Mouse (Mus musculus): ENCODE measurements at regions not wholly inside any gene's neighbourhood (a gene's known extent, or its start where the extent isn't known, plus 50 kb on each side); places are given as distances from the start of the nearest gene placed in this dataset.

DNA sequence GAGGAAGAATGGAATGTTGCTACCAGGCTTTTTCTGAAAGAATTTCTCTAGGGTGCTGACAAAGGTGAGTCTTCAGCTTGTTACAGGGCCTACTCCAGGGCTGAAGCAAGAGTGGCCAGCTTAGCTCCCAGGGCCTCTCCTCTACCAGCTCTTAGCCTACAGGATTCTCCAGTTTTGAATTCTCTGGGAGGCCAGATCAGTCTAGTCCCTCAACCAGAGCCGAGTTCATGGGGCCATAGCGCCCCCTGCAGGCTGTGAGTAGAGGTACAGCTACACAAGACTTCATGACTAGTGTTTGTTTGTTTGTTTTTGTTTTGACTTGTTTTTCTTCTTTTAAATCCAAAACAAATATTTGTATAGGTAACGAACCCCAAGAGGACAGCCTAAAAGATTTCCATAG is 211.8 kb upstream of the Eef2kmt start:
- DNase-seq (ENCODE audit: low spot score in 2 of 2) = no peak

DNA sequence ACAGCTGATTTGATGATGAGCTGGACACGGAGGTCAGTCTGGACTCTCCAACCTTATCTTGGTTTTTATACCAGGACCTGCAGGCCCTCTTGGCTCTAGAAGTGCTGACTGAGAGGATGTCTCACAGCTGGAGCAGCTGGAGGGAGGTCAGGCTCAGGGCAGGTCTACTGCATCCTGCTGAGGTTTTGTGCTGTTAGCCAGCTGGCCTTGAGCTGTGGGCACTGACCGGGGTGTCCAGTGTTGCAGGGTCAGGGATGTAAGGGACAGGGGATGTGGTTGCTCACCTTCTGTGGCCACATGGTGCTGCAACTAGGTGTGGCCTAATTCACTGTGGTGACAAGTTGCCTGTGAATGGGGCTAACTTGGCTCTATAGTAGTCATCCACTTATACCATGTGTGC is 211.0 kb upstream of the Eef2kmt start:
- DNase-seq (ENCODE audit: low spot score in 2 of 2) = no peak

DNA sequence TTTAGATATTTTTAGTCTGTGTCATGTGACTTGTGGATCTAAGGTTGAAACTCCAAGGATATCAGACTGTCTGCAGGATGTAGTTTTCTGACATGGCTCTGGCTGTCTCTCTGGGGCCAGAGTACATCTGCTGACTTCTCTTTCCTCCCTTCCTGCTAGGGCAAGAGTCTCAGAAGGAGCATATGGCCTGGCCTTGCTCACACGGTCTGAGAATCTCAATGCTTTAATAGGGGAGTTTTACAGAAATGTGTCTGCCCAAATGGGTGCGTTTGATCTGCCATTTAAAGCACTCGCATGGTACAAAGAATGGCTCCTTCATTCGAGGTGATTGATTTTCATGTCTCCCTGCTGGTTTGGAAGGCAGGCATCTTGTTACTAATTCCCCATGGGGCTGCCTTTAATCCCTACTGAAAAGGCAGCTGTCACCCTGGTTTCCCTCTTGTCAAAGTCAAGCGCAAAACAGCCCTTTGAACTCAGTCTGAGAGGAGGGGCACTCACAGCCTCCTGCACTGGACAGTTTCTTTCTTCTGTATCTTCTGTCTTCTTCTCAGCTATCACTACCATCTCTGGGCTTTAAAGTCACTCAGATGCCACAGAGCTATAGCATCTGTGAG is 199.7 kb upstream of the Eef2kmt start:
- DNase-seq (ENCODE audit: low spot score in 2 of 2) = no peak

DNA sequence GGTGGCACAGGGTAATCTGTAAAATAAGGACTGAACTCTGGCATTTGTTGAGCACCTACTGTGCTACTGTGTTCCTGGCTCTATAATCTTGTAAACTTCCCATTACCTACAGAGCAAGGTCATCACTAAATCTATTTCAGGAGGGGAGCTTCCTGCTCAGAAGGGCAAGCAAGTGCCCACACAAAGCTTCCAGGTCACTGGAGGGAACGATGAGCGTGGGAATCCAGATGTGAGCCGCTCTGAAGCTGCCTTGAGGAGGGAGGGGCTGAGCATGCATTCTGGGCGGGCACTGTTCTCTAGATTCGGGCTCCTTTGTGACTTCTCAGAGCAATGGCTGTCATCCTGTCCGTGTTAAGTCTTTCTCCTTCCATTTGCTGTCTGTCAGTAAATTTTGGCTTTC is 198.5 kb upstream of the Eef2kmt start:
- DNase-seq (ENCODE audit: low spot score in 2 of 2) = no peak

DNA sequence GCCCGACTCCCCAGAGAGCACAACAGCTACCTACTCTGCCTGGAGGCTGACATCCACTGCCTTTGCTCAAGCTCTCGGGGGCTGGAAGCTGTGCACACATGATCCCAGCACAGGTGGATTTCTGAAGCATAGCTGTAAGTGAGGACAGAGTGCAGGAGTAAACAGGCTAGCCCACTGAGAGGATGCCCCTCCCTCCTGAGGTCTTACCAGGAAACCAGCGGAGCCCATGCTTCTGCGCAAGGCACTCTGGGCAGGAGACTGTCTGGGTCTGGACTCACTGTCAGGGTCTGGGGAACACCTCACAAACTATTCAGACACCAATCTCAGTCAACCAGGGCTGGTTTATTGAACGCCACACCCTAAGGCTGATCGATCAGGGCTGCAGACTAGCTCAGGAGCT is 197.2 kb upstream of the Eef2kmt start:
- no peak for DNase-seq (ENCODE audit: low spot score in 2 of 2)

DNA sequence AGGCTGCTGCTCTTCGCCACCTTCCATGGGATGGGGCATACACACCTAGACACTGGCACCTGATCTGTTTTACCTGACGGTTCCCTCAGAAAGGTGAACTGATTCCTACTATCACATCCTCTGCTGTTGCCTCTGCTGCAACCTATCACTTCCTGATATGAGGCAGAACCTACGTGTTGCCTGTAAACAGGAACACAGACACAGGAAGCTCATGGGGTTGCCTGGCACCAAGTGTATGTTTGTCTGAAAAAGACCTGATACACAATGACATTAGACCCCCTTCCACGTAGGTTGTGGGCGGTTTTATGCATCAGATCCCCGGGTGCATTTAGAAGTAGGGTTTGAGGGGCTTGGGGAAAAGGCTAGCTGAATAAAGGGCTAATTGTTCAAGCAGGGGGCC is 190.0 kb upstream of the Eef2kmt start:
- DNase-seq (ENCODE audit: low spot score in 2 of 2) = no peak

DNA sequence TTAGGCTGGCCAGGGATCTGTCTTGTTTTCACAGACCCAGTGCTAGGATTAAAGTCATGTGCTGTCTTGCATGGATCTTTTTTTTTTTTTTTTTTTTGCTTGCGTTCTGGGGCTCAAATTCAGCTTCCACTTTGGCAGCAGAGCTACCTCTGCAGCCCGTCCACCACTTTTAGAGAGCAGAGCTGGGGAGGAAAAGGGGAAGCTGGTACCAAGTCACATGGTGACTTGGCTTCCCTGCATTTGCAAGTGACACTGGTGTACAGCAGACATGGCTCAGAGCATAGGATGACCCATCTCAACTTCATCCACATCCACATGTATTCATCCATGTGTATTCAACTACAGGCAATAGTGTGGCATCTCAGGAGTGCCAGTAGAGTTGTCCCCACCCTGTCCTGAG is 189.0 kb upstream of the Eef2kmt start:
- no peak for DNase-seq (ENCODE audit: low spot score in 2 of 2)

DNA sequence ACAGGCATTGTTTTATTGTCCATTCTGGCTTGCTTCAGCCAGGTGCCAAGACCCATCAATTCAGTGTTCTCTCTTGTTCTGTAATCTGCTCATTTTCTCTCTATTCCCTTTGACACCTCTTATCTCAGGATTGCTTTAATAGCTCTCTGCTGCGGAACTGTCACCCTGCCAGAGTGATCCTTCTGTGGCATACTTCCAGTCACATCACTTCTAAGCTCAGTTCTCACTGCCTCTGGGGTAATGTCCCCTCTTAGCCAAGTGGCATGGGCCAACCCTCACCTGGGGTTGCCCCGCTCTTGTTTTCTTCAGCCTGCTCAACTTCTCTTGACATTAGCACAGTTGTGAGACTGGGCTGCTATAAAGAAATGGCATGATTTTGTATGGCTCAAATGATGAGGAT is 183.9 kb upstream of the Eef2kmt start:
- no peak for DNase-seq (ENCODE audit: low spot score in 2 of 2)

DNA sequence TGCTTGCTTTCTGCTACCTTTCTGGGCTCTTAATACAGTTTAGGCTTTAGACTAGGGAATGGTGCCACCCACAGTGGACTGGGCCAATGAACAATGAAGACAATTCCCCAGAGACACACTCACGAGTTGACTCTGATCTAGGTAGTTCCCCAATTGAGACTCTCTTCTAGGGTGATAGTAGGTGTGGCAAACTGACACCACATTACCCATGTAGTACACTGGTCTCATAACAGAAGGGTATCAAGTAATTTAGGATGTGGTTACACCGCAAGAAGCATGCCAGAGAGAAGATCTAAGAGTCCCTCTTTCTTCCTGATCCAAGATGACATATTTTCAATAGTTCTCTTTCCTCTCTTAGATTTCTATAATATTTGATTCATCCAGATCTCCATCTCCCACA is 182.6 kb upstream of the Eef2kmt start:
- no peak for DNase-seq (ENCODE audit: low spot score in 2 of 2)

DNA sequence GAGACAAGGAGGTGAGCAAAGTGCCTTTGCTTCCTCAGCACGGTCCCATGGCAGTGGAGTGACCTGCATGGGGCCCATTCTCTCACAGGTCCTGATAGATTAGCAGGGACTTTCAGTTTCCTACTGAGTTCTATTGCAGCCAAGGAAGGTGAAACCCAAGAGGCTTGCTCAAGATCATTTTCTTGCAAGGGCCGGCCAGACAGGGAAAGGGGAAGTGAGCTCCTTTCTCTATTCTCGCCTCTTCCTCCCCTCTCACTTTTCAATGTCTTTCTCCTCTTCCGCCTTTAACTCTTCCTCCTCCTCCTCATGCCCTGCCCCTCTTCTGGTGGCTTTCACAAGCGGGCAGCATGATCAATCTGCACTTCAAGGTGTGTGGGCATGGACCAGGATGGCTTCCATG is 175.9 kb upstream of the Eef2kmt start:
- no peak for DNase-seq (ENCODE audit: low spot score in 2 of 2)

DNA sequence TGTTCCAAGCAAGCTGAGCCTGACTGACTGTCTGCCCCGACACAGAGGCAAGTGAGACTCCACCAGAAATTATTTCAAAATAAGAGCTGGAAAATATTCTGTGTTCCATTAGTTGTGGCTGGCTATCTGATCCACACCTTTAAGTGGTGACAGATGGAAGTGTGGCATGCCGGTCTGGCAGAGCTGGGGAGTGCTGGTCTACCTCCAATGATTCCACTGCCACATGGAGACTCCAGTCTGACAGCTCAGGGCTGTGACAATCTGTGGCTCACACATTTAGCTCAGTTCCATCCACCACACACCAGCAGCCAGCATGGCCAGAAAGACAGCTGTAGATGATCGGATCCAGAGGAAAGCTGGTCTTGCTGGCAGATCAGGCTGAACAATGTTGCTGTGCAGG is 175.3 kb upstream of the Eef2kmt start:
- peak; percentile 25 to 55 for DNase-seq (ENCODE audit: low spot score in 2 of 2)

DNA sequence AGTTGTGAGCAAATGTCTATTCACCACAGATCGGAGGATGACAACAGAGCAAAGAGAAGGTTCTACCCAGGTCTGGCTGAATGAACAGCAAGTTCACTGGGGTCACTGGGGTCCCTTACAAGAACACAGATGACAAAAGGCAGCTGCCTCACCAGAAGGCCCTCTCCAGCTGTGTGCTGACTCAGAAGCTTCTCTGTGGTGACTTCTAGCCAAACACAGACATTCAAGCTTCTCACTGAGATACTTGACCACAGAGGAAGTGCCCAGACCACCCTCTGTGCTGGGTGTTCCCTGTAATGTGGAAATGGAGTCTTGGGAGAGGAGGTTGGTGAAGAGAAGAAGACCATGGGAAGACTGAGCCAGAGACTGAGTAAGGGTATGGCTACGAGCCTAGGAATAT is 173.7 kb upstream of the Eef2kmt start:
- no peak for DNase-seq (ENCODE audit: low spot score in 2 of 2)

DNA sequence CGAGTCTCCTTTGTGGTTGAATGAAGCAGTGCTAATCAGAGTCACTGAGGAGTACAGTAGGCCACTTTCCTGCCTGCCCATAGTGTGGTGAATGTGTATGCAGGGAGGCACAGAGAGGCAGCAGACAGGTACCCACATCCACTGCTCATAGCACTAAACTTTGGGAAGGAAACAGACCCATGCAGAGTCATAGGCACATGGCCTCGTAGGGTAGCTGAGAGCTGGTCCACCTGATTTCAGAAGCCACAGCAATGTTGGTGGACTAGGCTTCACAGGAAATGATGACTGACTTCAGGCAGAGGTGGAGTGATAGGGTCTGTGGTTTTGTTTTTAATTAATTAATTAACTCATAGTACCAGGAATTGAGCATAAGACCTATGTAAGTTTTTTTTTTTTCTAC is 170.1 kb upstream of the Eef2kmt start:
- DNase-seq (ENCODE audit: low spot score in 2 of 2) = no peak

DNA sequence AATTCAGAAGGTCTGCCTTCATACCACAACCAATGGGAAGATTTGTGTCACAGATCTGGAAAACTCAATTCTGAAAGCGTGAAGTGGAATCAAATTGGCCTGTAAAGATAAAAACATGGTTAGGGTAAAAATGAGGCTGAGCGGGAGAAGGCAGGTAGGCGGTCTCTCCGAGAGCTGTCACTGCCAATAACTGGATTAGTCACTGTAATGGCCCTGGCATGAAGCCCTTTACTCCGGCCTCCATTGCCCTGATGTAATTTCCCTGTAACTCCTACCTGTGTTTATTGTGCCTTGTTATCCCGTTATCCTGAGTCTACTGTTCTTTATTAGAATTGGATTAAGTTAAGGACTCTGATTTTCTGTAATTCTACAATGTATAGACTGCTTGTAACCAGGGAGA is 166.3 kb upstream of the Eef2kmt start:
- no peak for DNase-seq (ENCODE audit: low spot score in 2 of 2)

DNA sequence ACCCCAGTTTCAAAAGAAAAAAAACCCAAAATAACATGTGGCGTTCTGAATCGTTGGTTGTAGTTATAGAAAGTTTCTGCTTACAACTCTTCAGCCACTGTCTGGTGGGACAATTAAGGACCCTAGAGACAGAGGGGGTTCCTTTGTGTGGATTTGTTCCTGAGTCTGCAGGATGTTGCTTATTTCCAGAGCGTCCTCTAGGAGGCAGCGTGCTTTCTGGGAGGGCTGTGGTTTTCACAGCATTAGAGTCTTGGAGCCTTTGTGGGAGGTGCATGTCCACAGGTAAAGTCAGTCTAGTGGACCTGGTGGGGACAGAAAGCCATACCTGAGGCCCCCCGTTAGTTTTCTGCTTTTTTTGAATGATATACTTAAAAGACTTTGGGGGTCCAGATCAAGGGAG is 165.8 kb upstream of the Eef2kmt start:
- DNase-seq (ENCODE audit: low spot score in 2 of 2) = no peak

DNA sequence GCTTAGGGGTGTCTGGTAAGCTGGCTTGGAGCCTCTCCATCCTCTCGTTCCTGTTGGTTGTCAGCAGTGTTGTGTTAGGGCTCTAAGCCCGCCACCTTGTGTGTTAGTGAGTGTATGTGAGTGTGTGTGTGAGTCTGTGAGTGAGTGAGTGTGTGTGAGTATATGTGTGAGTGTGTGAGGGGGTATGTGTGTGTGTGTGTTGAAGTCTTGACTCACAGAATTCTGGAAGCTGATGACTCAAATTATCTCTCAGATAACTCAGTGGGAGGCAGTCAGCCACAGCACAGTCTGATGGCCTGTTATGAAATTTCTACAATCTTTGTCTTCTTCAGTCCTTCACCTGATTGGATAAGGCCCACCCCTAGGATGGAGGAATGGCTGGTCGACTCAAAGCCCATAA is 163.7 kb upstream of the Eef2kmt start:
- peak; percentile 31 to 37 for DNase-seq (ENCODE audit: low spot score in 2 of 2)

DNA sequence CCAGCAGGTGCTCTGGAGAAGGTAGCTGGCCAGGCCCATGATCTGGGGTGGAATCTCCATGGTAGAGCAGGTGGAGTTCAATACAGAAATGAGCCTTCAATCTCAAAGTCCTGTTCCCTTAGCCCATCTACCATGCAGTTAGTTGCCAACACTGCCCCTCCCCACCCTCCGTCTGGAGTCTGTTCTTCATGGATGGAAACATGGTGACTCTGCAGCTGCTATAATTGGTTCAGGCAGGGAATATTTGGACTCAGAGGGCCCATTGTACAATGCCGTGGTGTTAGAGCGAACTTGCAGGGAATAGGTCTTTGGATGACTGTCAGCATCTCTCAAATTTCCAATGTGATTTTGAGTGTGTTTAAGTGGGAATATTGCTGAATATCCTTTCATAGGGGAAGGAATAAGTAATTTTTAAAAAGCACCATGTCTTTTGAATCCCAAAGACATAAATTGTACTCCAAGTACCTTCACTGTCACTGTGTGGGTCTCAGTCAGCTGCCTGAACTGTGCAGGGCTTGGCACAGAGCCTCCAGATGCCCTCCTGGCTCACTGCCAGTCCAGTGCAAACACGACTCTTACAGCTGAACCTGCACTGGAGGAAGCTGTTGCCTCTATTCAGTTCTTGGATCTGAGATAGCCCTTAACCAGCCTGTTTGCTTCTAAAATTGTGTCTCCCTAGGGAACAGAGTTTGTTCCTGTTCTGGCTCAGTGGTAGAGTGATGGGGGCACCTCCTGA is 162.8 kb upstream of the Eef2kmt start:
- DNase-seq (ENCODE audit: low spot score in 2 of 2) = peak in 1 of 2 experiments; percentile 8

DNA sequence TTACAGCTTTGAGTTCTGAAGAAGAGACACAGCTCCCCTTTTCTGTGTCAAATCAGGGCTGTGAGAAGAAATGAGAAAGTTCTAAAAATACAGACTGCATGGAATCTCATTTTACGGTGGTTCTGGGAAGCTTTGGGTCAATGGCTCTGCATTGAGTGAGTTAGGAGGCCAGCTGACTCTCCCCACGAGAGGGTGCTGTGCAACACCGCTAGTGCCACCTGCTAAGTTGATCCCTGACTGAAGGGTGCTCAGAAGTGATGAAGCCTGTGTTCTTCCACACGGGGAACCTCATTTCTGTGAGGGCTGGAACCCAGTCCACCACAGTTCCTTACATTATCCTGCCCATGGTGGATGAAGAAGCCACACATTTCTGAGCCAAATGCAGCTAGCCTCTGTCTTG is 159.5 kb upstream of the Eef2kmt start:
- no peak for DNase-seq (ENCODE audit: low spot score in 2 of 2)

DNA sequence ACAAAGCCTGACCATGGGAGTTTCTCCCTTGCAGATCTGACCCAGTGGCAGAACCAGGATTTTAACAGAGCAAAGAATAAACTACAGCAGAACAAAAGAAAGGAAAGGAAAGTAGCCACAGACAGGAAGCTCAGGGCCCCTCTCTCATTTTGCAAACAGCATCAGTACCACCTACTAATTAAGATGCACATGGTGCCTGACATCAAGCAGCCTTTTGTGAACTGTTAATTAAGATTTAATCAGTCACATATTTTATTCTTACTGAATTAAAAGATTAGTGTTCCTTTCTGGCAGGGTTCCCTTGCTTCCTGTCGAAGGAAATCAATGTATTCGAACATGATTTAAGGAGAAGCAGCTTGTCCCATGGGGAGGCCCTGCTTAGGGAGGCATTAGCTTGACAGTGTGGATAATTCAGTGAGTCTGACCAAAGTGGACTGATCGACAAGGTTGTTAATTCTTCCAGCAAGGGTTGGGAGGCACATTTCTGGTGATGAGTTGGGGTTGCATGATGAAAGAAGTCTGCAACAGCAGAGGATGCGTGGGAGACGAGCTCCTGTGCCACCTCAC is 156.1 kb upstream of the Eef2kmt start:
- DNase-seq (ENCODE audit: low spot score in 2 of 2) = no peak

DNA sequence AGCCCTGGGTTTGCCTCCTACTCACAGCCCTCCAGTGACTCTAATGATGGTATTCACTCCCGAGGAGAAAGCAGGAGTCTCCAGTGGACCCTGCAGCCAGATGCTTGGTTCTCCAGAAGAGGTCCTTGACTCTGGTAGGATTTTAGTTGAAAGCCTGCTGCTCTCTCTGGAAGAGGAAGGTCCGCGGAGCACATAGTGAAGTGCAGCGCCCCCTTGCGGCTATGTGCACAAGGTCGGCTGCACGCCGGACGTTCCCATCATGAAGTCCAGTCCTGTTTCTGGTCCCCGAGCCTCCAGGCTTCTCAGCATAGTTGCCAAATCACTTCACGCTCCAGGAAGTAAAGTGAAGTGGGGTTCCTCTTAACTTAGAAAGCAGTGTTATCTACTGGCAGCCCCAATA is 150.9 kb upstream of the Eef2kmt start:
- DNase-seq (ENCODE audit: low spot score in 2 of 2) = peak in 1 of 2 experiments; percentile 67

DNA sequence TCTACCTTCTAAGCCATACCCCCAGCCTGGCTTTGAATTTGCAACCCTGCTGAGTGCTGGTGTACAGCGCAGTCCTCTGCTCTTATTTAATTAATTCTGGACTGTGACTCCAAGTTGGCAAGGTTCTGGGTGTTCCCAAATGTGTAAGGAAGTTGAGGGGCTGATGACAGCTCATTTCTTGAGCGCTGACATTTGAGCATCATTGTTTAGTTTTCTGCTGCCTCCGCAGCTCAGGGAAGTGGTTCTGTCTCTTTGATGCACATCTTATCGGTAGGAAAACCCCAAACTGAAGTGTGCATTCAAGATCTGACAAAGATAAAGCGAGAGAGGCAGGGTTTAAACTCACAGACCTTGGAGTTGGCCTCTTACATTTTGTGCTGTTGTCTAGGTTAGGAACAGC is 137.6 kb upstream of the Eef2kmt start:
- no peak for DNase-seq (ENCODE audit: low spot score in 2 of 2)

DNA sequence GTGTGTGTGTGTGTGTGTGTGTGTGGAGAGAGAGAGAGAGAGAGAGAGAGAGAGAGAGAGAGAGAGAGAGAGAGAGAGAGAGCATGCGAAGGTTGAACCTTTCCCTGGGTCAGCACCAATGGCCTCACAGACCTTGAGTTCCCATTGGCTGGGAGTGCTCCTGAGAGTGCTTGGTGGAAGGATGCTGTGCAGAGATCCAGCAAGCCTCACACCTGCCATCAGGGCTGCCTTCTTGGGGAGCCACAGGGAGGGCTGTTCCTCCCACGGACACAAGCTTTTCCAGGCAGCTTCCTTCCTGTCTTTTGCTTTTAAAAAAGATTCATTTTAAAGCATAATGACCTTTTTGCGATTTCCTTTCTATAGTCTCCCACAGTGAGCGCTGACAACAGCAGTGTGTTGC is 127.1 kb upstream of the Eef2kmt start:
- peak in 1 of 2 experiments; percentile 26 for DNase-seq (ENCODE audit: low spot score in 2 of 2)

DNA sequence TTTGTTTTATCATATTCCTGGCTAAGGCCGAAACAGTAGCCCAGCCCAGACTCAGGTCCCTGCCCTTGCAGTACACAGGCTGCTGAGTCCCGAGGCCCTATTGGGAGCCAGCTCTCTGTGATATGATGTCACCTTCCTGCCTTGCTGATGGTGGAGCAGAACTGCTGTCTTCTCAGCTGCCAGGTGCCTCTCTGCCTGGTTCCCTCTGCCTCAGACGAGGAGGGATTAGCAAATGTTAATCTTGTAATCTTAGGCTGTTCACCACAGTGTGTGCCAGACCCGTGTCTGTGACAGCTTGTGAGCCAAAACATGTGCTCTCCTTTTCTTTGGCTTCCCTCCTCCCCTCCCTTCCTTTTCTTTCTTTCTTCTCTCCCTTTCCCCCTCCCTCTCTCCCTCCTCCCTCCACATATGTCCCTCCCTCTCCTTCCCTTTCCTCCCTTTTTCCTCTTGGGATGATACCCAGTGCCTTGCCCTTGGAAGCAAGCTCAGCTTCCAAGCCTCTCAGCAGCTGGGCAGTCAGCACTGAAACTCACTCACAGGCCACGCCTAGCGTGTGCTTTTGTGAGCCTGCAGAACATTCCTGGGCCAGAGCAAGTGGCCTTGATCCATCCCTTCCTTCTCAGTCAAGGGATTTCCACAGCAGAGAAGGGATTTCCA is 126.6 kb upstream of the Eef2kmt start:
- peak in 1 of 2 experiments; percentile 34 for DNase-seq (ENCODE audit: low spot score in 2 of 2)
